Mouse (Mus musculus) cerebellum, adult (tissue): ENCODE measurements around the gene Hoxc5.

ENCODE experiments used
- ATAC-seq: cut with Nextera tagmentation; 2 replicates; pipeline ENCODE4 v1.9.2; 2017; ENCODE audit warnings: mild to moderate bottlenecking, moderate library complexity, mixed read lengths; ENCODE audit not compliant: insufficient number of reproducible peaks, low FRiP score, low TSS enrichment

Hoxc5 gene

DNA sequence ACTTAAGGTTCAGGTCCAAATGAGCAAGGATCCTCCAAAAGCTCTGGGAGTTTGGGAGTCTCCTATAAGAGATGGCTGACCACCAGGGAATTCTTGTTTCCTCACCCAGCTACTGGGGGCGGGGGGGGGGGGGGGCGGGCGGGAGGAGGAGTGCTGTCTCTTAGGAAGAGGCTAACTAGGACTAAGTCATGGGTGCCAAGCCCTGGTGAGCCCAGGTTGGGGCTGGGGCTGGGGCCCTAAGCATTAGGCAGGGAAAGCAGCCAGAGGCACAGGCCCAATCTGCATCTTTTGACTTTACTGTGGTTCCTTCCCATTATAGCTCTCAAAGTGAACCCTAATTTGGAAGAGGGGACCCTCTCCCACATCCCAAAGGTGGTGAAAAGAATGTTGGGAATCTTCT is 64.9 kb downstream of the Hoxc5 start:
- no peak for ATAC-seq

DNA sequence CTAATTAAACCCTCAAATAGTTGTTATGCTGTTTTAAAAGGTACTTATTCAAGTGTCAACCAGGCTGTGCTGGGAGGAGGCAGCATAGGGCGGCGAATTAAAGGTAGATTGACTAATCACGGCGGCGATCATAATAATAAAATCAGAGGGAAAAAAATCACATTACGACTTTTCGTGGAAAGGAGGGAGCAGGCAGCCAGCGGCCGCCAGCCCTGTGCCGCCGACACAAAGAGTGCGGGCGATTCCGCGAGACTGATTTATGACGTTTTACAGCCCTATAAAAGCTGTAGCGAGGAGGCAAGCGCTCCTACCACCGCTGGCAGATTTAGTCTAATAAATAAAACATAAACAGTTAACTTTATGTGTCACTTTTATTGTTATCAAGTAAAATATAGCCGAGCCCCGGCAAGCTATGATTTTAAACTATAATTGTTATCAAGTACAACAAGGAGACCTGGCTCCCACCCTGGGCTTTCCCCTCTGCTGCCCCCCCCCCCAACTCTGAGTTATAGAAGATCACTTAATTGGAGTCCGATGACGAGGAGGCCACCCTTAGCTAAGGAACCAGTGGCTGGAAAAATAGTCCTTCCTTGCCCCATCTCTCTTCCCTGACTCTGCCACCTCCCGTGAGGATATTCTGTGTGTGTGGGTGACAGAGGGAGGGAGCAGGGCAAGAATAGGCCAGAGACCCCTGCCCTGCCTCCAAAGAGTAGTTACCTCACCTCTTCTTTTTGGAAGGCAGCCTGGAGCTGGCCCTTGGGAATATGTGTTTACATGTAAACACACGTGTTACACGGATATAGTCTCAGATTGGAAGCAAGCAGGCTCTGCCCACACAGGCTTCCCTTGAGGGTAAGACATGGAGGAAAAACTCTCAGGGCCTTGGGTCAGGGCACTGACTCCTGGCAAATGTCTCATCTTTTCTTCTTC is 65.7 kb downstream of the Hoxc5 start:
- no peak for ATAC-seq

DNA sequence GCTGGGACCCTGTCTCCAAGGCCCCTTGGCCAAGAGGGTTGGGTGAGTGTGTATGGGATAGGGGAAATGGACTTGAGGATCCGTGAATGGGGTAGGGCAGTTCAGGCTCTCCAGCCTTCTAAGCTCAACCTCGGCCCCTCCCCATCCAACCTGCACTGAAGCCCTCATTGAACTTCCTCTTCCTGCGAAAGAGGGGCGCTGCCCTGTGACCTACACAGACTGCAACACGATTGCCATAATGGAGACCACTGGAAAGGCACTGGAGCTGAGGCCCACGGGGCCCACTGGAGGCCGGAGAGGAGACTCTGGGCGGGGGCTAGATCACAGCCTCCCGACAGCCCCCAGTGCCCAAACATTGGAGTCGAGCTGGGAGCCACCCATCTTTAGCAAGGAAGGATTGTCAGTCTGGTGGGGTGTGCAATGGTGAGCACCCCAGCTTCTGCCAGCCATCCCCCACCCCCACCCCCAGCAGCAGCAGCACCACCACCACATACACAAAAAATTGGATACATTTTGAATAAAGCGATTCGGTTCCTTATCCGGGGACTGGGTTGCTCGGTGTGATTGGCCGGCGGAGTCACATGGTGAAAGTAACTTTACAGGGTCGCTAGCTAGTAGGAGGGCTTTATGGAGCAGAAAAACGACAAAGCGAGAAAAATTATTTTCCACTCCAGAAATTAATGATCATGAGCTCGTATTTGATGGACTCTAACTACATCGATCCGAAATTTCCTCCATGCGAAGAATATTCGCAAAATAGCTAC is 67.0 kb downstream of the Hoxc5 start:
- no peak for ATAC-seq

DNA sequence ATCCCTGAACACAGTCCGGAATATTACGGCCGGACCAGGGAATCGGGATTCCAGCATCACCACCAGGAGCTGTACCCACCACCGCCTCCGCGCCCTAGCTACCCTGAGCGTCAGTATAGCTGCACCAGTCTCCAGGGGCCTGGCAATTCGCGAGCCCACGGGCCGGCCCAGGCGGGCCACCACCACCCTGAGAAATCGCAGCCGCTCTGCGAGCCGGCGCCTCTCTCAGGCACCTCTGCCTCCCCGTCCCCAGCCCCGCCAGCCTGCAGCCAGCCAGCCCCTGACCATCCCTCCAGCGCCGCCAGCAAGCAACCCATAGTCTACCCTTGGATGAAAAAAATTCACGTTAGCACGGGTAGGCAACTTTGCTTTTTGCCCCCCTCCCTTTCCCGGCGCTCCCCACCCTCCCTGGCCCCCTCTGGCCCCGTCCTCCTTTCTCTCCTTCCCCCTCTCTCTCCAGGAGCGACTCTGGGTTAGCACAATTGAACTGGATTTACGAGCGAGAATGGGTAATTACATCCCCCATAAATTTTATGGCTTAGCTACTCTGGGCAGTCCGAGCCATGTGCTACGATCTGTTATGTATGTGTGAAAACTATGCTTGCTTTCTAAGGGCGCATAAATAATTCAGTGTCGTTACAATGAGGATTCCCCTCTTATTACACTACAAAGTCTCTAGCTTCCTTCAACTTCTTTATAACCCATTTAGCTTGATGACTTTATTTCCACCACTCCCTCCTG is 67.7 kb downstream of the Hoxc5 start:
- no peak for ATAC-seq

DNA sequence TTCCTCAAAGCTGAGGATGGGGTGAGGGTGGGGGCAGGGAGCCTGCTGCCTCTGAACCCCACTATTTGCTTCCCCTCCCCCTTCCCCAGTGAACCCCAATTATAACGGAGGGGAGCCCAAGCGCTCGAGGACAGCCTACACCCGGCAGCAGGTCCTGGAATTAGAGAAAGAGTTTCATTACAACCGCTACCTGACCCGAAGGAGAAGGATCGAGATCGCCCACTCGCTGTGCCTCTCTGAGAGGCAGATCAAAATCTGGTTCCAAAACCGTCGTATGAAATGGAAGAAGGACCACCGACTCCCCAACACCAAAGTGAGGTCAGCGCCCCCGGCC is 68.3 kb downstream of the Hoxc5 start:
- no peak for ATAC-seq

DNA sequence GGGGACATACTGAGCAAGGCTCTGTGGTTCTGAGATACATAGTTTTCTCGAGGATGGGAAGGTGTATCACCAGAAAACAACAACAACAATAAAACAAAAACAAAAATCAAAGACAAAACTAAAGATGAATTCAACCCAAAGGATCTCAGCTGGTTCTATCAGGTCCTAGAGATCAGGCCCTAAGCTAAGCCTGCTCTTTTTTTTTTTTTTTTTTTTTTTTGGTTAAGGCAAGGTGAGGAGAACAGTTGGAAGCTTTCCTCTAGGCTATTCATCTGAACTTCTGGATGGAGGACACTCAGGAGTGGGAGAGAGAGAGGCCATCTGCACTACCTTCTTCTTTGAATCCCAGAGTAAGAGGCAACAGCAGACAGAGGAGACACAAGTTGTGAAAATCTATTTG is 70.3 kb downstream of the Hoxc5 start:
- ATAC-seq, result no peak

DNA sequence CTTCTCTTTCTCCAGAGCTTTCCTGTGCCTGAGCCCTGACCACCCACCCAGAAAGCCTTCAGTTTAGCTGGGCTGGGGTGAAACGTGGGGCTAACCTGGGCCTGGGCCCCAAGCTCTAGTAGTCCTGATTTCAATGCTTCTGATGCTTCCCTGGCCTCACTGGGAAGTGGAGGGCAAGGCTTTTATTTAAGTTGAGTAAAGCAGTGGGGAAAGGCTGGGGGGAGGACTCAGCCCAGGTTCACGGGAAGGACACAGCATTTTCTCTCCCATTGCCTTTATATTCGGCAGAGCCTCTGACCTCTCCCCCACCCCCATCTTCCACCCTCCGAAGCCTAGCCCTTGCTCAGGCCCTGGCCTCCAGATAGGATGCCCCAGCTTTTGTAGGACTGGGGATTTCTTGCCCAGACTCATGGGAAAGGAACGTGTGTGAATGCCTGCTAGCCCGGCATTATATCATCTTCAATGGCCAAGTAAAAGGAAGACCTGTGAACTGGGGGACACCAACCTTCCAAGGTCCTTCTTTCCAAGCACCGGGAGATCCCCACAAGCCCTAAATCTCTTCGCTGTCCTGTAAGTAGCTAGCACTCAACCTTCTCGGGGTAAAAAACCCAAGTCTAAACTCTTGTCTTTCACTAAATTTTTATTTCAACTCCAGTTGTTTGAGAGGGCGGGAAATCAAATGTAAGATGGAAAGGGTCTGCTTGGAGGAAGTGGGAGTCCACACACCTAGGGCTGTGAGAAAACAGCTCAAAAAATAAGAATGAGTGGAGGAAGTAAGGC is 71.6 kb downstream of the Hoxc5 start:
- ATAC-seq, result no peak

DNA sequence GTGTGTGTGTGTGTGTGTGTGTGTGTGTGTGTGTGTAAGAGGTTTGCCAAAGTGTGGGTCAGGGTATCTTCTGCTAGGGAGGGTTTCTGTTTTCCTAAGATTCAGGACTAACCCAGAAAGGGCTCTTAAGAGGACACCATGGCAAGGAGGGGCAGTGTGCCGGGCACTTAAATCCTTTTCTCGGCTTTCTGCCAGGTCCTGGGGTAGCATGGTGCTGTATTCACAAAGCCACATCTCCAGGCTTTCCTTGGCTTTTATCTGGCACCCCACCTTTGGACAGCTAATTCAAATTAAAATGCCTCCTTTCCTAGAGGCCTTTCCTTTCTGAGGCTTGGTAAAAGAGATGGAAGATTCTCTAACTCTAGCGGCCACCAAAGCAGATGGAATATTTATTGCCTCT is 72.4 kb downstream of the Hoxc5 start:
- ATAC-seq, result no peak

DNA sequence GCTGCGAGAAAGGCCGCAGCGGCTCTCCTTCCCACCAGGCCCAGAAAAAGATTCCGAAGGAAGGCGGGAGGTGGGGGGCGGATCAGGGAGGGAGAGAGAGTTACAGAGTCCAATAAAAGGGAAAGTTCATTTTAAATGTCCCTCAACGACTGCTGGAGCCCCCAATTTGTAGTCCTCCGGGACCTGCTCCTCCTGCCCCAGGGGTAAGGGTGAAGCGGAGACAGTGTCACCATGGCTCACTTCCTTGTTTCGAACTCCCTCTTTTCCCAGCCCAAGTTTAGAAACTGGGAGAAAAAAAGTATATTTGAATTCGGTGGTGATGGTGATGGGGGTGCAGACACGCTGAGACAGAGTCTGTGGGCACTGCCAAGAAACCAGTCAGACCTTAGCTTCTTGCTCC is 73.4 kb downstream of the Hoxc5 start:
- ATAC-seq, result no peak

DNA sequence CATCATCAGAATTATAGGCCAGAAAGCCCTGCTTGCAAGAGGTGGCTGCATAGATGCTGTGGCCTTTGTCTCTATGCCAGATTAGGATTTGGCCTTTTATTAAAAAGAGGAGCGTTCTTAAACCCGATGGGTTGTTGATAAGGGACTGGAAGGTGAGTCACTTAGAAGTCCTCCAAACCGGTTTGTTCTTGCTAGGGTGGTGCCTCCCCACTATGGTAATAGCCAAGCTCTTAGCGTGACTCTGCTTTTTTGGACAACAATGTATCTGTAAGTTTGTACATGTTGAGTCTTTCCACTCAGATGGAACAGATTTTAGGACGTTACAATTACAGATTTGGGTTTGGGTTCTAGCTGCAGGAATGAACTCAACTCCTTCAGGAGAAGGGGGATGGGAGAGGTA is 74.4 kb downstream of the Hoxc5 start:
- no peak for ATAC-seq

DNA sequence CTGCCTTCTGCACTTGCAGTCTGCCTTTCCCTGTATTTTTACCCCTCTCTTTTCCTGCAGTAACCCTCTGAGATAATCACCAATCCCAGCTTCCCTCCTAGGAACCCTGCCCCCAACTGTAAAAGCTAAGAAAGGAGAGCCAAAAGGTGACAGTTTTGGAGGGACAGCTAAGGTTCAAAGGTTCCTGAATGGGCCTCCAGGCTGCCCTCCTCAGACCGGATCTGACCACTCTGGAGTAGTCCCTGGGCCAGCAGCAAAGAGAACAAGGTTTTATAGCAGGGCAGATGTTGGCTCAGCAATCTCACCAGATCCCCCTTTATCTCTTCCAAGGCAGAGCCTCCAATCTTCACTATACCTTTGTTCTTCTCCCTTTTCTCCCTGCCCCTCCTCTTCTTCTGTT is 75.0 kb downstream of the Hoxc5 start:
- no peak for ATAC-seq

DNA sequence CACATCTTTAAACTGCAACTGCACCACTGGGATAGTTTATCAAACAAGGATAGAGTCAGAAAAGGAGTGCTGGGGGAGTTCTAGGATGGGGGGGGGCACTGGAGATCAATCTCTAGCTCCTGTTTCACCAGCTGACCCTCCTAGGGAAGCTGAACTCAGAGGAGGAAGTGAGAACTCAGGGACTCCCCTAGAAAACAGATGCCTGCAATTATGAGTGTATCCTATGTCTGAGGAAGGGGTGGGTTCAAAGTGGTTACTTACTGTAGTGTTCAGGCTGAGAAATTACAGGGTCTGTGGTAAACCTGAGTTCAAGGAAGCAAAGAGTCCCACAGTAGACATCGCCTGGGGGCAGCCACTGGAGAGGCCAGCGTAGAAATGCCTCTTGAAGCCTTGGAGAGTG is 84.4 kb downstream of the Hoxc5 start:
- no peak for ATAC-seq

DNA sequence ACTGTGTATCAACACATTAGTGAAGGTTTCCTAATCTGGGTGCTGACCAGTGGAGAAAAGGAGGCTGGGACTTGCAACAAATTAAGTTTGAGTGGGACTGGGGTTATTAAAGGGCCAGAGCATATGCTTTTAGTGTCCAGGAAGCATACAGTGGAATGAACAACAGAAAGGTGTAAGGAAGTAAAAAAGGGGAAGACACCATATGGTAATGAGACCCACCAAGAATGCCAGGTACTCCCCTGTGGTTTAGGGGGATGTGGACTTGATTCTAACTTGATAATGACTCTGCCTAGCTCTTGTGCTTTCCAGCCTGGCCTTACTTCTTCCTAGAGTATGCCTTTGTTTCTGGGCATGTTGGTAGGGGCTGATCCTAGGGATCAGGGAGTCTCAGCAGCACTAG is 86.0 kb downstream of the Hoxc5 start:
- no peak for ATAC-seq

DNA sequence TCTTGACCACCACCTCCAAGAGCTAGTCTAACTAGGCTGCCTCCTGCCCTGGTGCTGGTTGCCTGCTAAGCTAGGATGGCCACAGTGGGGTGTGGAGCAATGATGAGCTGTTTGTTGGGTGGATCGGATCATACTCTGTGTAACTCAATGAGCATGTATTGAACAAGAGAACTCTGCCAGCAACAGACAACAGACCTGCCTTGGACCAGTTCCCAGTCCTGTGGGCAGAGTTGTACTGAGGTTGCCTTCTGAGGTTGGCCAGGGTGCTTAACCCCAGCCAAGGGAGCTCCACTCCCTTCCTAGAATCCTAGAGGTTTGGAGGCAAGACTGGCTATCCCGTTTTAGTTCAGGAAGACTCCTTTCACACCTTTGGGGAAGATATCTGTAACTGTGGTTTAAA is 89.2 kb downstream of the Hoxc5 start:
- no peak for ATAC-seq

DNA sequence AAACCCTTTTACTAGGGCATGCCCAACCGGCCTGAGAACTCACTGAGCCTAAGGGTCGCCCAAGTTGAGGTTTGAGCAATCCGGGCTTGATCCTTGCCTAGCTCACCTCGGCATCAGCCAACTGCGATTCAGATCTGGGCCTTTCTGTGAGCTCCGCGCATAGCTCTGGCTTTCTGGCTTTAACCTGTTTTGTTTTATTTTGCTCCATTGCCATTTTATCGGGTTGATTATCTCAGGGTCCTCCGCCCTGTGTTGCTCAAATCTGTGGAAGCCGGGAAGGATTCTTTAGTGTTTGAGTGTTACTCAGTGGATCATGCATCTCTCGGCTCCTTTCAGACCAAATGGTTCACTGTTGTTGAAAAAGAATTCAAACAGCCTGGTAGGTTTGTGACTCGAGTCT is 91.5 kb downstream of the Hoxc5 start:
- ATAC-seq, result no peak

DNA sequence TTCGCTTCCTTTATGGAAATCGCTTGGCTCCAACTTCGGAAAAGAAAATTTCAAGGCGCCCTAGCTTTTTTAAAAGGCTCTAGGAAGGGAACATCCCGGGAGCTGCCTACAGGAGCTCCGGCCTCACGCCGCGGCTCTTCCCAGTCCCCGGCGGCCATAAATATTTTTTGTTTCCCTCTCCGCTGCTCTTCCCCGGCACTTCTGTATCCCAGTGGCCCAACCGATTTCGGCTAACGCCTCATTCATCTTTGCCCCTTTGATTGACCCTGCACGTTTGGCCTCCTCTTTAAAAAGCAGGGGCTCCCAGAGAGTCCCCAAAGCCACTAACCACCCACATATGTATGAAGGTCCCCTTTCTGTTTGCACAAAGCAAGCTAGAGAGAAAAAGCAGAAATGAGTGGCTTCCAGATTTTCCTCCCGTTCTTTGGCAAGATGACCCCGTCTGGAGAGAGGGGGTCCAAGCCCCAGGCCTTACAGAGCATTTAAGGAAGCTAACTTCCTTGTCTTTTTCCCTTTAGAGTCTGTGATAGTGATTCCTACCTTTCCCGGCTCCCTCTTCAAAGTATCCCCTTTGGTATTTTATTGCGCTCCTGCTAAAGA is 92.2 kb downstream of the Hoxc5 start:
- ATAC-seq, result no peak

DNA sequence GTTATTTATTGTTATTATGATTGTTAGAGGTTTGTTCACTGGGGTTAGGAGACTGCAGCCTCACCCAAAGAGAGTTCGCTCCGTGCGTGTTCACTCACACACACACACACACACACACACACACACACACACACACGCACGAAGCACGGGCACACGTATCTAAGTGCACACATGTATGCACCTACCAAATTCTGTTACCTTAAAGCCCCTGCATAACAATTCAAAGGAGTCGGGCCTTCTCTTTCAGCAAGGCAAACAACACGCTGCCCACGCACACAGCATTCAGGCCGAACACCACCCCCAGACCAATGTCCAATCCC is 92.7 kb downstream of the Hoxc5 start:
- ATAC-seq, result no peak

DNA sequence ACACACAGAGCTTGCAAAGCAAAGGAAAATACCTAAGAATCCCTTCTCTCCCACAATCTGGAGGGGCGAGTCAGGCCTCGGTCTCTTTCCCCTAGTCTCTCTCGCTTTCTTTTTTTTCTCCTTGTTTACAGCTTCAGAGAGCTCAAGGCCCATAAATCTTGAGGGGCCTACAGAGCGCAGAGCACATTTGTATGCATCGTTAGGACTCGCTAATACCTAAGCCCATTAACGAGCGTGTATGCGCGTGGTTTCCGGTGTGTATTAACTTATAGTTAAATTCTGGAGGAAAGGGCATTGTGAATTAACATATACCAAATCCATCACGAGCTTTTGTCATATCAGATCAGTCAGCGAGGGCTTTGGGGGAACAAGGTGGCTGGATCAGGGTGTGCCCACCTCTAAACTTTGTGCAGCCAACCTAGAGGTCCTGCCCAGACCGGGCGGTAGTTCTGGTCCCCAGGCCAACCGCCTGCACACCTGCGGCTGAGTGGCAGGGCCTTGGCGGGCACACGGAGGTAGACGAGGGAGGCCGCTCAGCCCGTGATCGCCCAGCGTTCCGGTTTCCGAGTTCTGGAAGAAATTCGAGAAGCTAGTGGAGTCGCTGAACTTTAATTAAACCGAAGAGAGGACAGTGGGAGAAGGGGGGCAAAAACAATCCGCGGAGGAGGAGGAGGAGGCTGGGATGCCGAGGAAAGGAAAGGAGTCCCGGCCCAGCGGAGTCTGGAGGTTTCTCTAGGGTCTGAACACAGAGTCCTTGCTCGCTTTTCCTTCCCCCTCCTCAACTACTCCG is 93.3 kb downstream of the Hoxc5 start:
- no peak for ATAC-seq

DNA sequence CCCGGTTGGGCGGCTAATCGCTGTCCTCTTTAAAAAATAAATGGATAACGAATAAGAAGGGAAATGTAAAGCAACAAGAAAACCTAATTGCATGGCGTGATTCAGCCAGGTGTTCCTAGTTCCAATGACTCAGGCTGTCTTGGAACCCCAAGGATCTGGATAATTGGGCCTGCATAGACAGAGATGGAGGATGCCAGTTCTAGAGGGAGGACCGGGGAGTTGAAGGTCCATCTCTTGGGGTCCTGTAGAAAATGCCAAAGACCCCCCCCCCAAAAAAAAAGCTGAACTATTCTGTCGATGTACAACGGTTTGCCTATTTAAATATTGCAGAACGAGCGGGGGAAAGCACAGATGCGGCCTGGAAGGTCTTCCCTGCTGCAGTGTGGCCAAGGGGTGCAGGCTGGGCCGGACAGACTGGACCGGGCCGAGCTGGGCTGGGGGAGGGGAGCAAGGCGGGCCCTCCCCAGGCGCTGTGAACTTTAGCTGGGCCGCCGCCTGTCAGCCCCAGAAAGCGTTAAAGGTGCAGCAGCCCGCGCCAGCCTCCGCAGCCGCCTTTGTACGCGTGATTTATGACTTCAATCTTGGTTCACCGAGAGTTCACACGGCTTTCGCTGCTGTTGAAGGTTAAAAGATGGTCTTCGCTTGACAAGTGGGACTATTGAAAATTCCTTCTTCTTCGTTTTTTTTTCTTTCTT is 94.0 kb downstream of the Hoxc5 start:
- ATAC-seq, result no peak
